Mouse (Mus musculus): Measurements from ENCODE around the gene Trex2.
"Not testable (repeated sequence)": the region's sequence is repeated elsewhere in the genome, so short reads cannot be mapped to it uniquely, and the experiment has no call there.

Gene Trex2

GRCm38 (mm10) chrX:73412767-73413166 is 22.4 kb downstream of the Trex2 start:
- DNase-seq = no peak

GRCm38 (mm10) chrX:73410880-73411517 is 24.1 kb downstream of the Trex2 start, which contains the start of gene Zfp92:
Gene Zfp92, plus strand, starts transcription at chrX:73411096.
- peak in 1 of 2 experiments; percentile 13 for DNase-seq

- DNase-seq = no peak
Observed at GRCm38 (mm10) chrX:73401616-73402015, 33.5 kb downstream of the Trex2 start.

GRCm38 (mm10) chrX:73400951-73401350 is 34.2 kb downstream of the Trex2 start:
- DNase-seq = no peak

- DNase-seq = not testable (repeated sequence)
Observed at GRCm38 (mm10) chrX:73398636-73399035, 36.5 kb downstream of the Trex2 start, which contains the start of gene Gm18336. Gene Gm18336, minus strand, starts transcription at chrX:73398736.

- no peak for DNase-seq
Observed at GRCm38 (mm10) chrX:73396446-73396845, 38.7 kb downstream of the Trex2 start.

- DNase-seq = no peak
Observed at GRCm38 (mm10) chrX:73391481-73391880, 43.7 kb downstream of the Trex2 start.

GRCm38 (mm10) chrX:73384924-73385323 is 50.2 kb downstream of the Trex2 start:
- DNase-seq = no peak

- DNase-seq = no peak
Observed at GRCm38 (mm10) chrX:73384419-73384818, 50.7 kb downstream of the Trex2 start.
